Mouse (Mus musculus): ENCODE results near the gene Gm10322.

Gene Gm10322

GRCm38 (mm10) chr10:59602043-59602442 lies 13.8 kb upstream of the Gm10322 start:
- DNase-seq (ENCODE audit: low spot score), result no peak

- no peak for DNase-seq (ENCODE audit: low spot score)
Observed at GRCm38 (mm10) chr10:59602891-59603290, 13.0 kb upstream of the Gm10322 start.

- peak; percentile 24 for DNase-seq (ENCODE audit: low spot score)
Observed at GRCm38 (mm10) chr10:59603843-59604242, 12.0 kb upstream of the Gm10322 start.

GRCm38 (mm10) chr10:59604879-59605464 lies 10.9 kb upstream of the Gm10322 start:
- no peak for DNase-seq (ENCODE audit: low spot score)

GRCm38 (mm10) chr10:59613276-59613675 lies 2.6 kb upstream of the Gm10322 start:
- DNase-seq (ENCODE audit: low spot score), result no peak

GRCm38 (mm10) chr10:59614141-59614540 lies 1.7 kb upstream of the Gm10322 start:
- DNase-seq (ENCODE audit: low spot score), result no peak

GRCm38 (mm10) chr10:59615411-59615810 lies 452 bp upstream of the Gm10322 start:
- no peak for DNase-seq (ENCODE audit: low spot score)

- peak; percentile 96 for DNase-seq (ENCODE audit: low spot score)
Observed at GRCm38 (mm10) chr10:59616522-59616921, 659 bp downstream of the Gm10322 start, which contains the start of gene Mcu. Gene Mcu (minus strand): TSS chr10:59616692.

GRCm38 (mm10) chr10:59617776-59618175 lies 1.9 kb downstream of the Gm10322 start:
- DNase-seq (ENCODE audit: low spot score), result no peak

GRCm38 (mm10) chr10:59621355-59621754 lies 5.5 kb downstream of the Gm10322 start:
- no peak for DNase-seq (ENCODE audit: low spot score)

GRCm38 (mm10) chr10:59623496-59623895 lies 7.6 kb downstream of the Gm10322 start:
- DNase-seq (ENCODE audit: low spot score), result no peak

GRCm38 (mm10) chr10:59628641-59629505 lies 13.0 kb downstream of the Gm10322 start:
- DNase-seq (ENCODE audit: low spot score), result no peak

- DNase-seq (ENCODE audit: low spot score), result no peak
Observed at GRCm38 (mm10) chr10:59629506-59629782, 13.6 kb downstream of the Gm10322 start.

GRCm38 (mm10) chr10:59636048-59636447 lies 20.2 kb downstream of the Gm10322 start:
- DNase-seq (ENCODE audit: low spot score), result no peak

GRCm38 (mm10) chr10:59636751-59637533 lies 21.1 kb downstream of the Gm10322 start:
- no peak for DNase-seq (ENCODE audit: low spot score)

- DNase-seq (ENCODE audit: low spot score), result no peak
Observed at GRCm38 (mm10) chr10:59637596-59638124, 21.8 kb downstream of the Gm10322 start.

- DNase-seq (ENCODE audit: low spot score), result no peak
Observed at GRCm38 (mm10) chr10:59638576-59638975, 22.7 kb downstream of the Gm10322 start.

- DNase-seq (ENCODE audit: low spot score), result peak; percentile 42
Observed at GRCm38 (mm10) chr10:59642659-59643377, 27.0 kb downstream of the Gm10322 start.

- DNase-seq (ENCODE audit: low spot score), result no peak
Observed at GRCm38 (mm10) chr10:59643645-59644044, 27.8 kb downstream of the Gm10322 start.

GRCm38 (mm10) chr10:59644710-59645109 lies 28.8 kb downstream of the Gm10322 start:
- DNase-seq (ENCODE audit: low spot score), result no peak

- no peak for DNase-seq (ENCODE audit: low spot score)
Observed at GRCm38 (mm10) chr10:59645153-59645552, 29.3 kb downstream of the Gm10322 start.

GRCm38 (mm10) chr10:59646821-59647378 lies 31.0 kb downstream of the Gm10322 start:
- DNase-seq (ENCODE audit: low spot score), result no peak
